In genomic region chr16:32395679-32396540, GRCm38 (mm10) we compare ENCODE assay signal across 14 mouse cellular contexts. TPM values are rescaled to one million over a fixed set of nuclear protein-coding genes. Genes with fewer than 3 reads are reported as not detected.
DNase-seq lines count a peak whose midpoint lies in the region; ATAC-seq and TF ChIP-seq lines count a peak whose summit lies in the region.
"Had no signal": no experiment of that assay in that cellular context is flagged by ENCODE, and none has a peak within 500 bp of the region (broad histone marks: within the 10 kb centered on the region; RNA-seq: fewer than 3 reads in every experiment).

No protein-coding gene starts in this region.

- H3K9me3 ChIP-seq in kidney, embryonic 16.5 days (ENCODE audit: low read length): no peaks in the 10 kb centered on the region
- no peaks in the 10 kb centered on the region for H3K9me3 ChIP-seq in embryonic facial prominence, embryonic 15.5 days (replicated peaks)
- H3K9me3 ChIP-seq in liver, postnatal 0 days (ENCODE audit: low read length): no peaks in the 10 kb centered on the region
- H3K9me3 ChIP-seq: G1E had no signal

- H3K4me1 ChIP-seq in kidney, embryonic 16.5 days (ENCODE audit: insufficient read depth, low read length): 0 out of 2 replicates have a peak, but pooled peaks cover 5% of the 10 kb centered on the region
- H3K4me1 ChIP-seq in embryonic facial prominence, embryonic 15.5 days: peaks cover 8% of the 10 kb centered on the region; the same call in 1 of the 2 replicates
- H3K4me1 ChIP-seq in liver, postnatal 0 days (ENCODE audit: insufficient read depth): no peaks in the 10 kb centered on the region; the same call in 1 of the 2 replicates

- H3K27ac ChIP-seq in kidney, embryonic 16.5 days (ENCODE audit: low read length): peak overlapping the region; percentile 66
- H3K27ac ChIP-seq in embryonic facial prominence, embryonic 15.5 days (replicated peaks): peak overlapping the region; percentile 23; the same call in 1 of the 2 replicates
- peak overlapping the region; percentile 51; the same call in 1 of the 2 replicates for H3K27ac ChIP-seq in liver, postnatal 0 days (ENCODE audit: low read depth)
- H3K27ac ChIP-seq: liver, embryonic 14.5 days had no signal

- 57% methylated on average over 6 of the region's 6 CpGs for WGBS in kidney, embryonic 16.5 days
- 57% methylated on average over 6 of the region's 6 CpGs for WGBS in embryonic facial prominence, embryonic 15.5 days
- WGBS in liver, postnatal 0 days (ENCODE audit: insufficient replicate concordance): 53% methylated on average over 6 of the region's 6 CpGs

- no peak overlapping the region for H3K4me2 ChIP-seq in kidney, embryonic 16.5 days (replicated peaks; ENCODE audit: low read depth, low read length)
- H3K4me2 ChIP-seq in embryonic facial prominence, embryonic 15.5 days (replicated peaks): no peak overlapping the region
- H3K4me2 ChIP-seq in liver, postnatal 0 days (ENCODE audit: low read depth, low read length): no peak overlapping the region

- intact Hi-C loops in left cerebral cortex, postnatal 25 days (cut with DNase I): no loop called here

- H3K36me3 ChIP-seq in kidney, embryonic 16.5 days (ENCODE audit: insufficient read depth, low read length): peaks cover 7% of the 10 kb centered on the region; the same call in 1 of the 2 replicates
- peaks cover 11% of the 10 kb centered on the region for H3K36me3 ChIP-seq in embryonic facial prominence, embryonic 15.5 days
- H3K36me3 ChIP-seq in liver, postnatal 0 days (replicated peaks; ENCODE audit: insufficient read depth, low read length): peaks cover 10% of the 10 kb centered on the region

- DNase-seq in kidney, postnatal 14 days: no peak
- DNase-seq in MEL-GATA-1-ER (ENCODE audit: extremely low read depth, low read depth): peak; percentile 34
- no peak for DNase-seq in liver, postnatal 0 days
- no peak for DNase-seq in adrenal gland, postnatal 14 days
- no peak for DNase-seq in left cerebral cortex, postnatal 25 days (ENCODE audit: low spot score in 2 of 2)
- DNase-seq: cerebellum, postnatal 25 days; right cerebral cortex, adult 18-20 months; thymus, postnatal 25 days had no signal

- 0 out of 2 replicates have a peak overlapping the region, but pooled peaks have one; percentile 31 for H3K9ac ChIP-seq in kidney, embryonic 16.5 days (replicated peaks; ENCODE audit: low read length)
- no peak overlapping the region for H3K9ac ChIP-seq in embryonic facial prominence, embryonic 15.5 days
- H3K9ac ChIP-seq in liver, postnatal 0 days (replicated peaks): no peak overlapping the region
- H3K9ac ChIP-seq: liver, embryonic 14.5 days had no signal

- H3K4me3 ChIP-seq in kidney, embryonic 16.5 days (ENCODE audit: low read length): no peak overlapping the region
- H3K4me3 ChIP-seq in embryonic facial prominence, embryonic 15.5 days (replicated peaks): no peak overlapping the region
- no peak overlapping the region for H3K4me3 ChIP-seq in liver, postnatal 0 days (ENCODE audit: low read depth, low read length)
- H3K4me3 ChIP-seq: myocyte had no signal

- TF ChIP-seq CTCF in liver, postnatal 0 days (IDR thresholded peaks at IDR 0.05; ENCODE audit: low read depth): no peak

- no peak for ATAC-seq in kidney, embryonic 16.5 days (ENCODE audit: low FRiP score, low TSS enrichment)
- no peak for ATAC-seq in embryonic facial prominence, embryonic 15.5 days (ENCODE audit: insufficient number of reproducible peaks, low FRiP score, low TSS enrichment, low read depth)
- no peak for ATAC-seq in liver, postnatal 0 days

- no peaks in the 10 kb centered on the region for H3K27me3 ChIP-seq in kidney, embryonic 16.5 days (ENCODE audit: insufficient read depth, low read length)
- H3K27me3 ChIP-seq in embryonic facial prominence, embryonic 15.5 days: no peaks in the 10 kb centered on the region
- H3K27me3 ChIP-seq in liver, postnatal 0 days (ENCODE audit: insufficient read depth, low read length): no peaks in the 10 kb centered on the region

- TF ChIP-seq EP300 in liver, postnatal 0 days (IDR thresholded peaks at IDR 0.05; ENCODE audit: low read depth): no peak

RNA-seq across cellular contexts. Expression of gene Tm4sf19, which starts 4.4 kb away (rescaled TPM):
- polyA plus RNA-seq in kidney, embryonic 16.5 days (2015; fragmentation: Nextera tagmentation; extraction: Ambion mirVana): not detected in 2 replicates
- polyA plus RNA-seq in embryonic facial prominence, embryonic 15.5 days (2015; fragmentation: Nextera tagmentation; extraction: Ambion mirVana): 0.30 and 0.35 TPM in 2 replicates
- polyA plus RNA-seq in liver, postnatal 0 days (2015; fragmentation: Nextera tagmentation; extraction: Ambion mirVana): not detected in 2 replicates
- total RNA-seq in adrenal gland, postnatal 14 days (2021): not detected in 2 replicates
- under 1 TPM in 1 of 2 experiments, not detected in 1; 0.27 TPM for total RNA-seq in left cerebral cortex, postnatal 25 days (2021)
- total RNA-seq: adrenal gland, postnatal 4 days had no signal
- polyA plus RNA-seq: G1E had no signal

RNA-seq across cellular contexts. Expression of gene Tctex1d2, which starts 23.6 kb away (rescaled TPM):
- 30.0 and 30.7 TPM in 2 replicates for polyA plus RNA-seq in kidney, embryonic 16.5 days (2015; fragmentation: Nextera tagmentation; extraction: Ambion mirVana)
- 31.5 and 39.0 TPM in 2 replicates for polyA plus RNA-seq in embryonic facial prominence, embryonic 15.5 days (2015; fragmentation: Nextera tagmentation; extraction: Ambion mirVana)
- polyA plus RNA-seq in liver, postnatal 0 days (2015; fragmentation: Nextera tagmentation; extraction: Ambion mirVana): 6.6 and 6.9 TPM in 2 replicates
- 6.2 and 6.8 TPM in 2 replicates for total RNA-seq in adrenal gland, postnatal 14 days (2021)
- total RNA-seq in left cerebral cortex, postnatal 25 days (2021): 10 to 100 TPM; 11.2 to 14.1 TPM

RNA-seq across cellular contexts. Expression of gene Pcyt1a, which starts 34.8 kb away (rescaled TPM):
- 38.3 and 44.6 TPM in 2 replicates for polyA plus RNA-seq in kidney, embryonic 16.5 days (2015; fragmentation: Nextera tagmentation; extraction: Ambion mirVana)
- polyA plus RNA-seq in embryonic facial prominence, embryonic 15.5 days (2015; fragmentation: Nextera tagmentation; extraction: Ambion mirVana): 39.7 and 41.3 TPM in 2 replicates
- 25.4 and 32.9 TPM in 2 replicates for polyA plus RNA-seq in liver, postnatal 0 days (2015; fragmentation: Nextera tagmentation; extraction: Ambion mirVana)
- total RNA-seq in adrenal gland, postnatal 14 days (2021): 75.6 and 77.2 TPM in 2 replicates
- 10 to 100 TPM; 38.2 to 40.3 TPM for total RNA-seq in left cerebral cortex, postnatal 25 days (2021)
